17 mouse cellular contexts compared by ENCODE assay signal in genomic region chr4:63743660-63744059, GRCm38 (mm10). TPM values are rescaled to one million over a fixed set of nuclear protein-coding genes. Genes with fewer than 3 reads are reported as not detected.
DNase-seq lines count a peak whose midpoint lies in the region; ATAC-seq and TF ChIP-seq lines count a peak whose summit lies in the region.
"Had no signal": no experiment of that assay in that cellular context is flagged by ENCODE, and none has a peak within 500 bp of the region (broad histone marks: within the 10 kb centered on the region; RNA-seq: fewer than 3 reads in every experiment).

No protein-coding gene starts in this region.

- peak overlapping the region; percentile 23; the same call in 1 of the 2 replicates for H3K27ac ChIP-seq in lung, postnatal 0 days (ENCODE audit: low read length)
- no peak overlapping the region for H3K27ac ChIP-seq in kidney, embryonic 16.5 days (ENCODE audit: low read length)
- no peak overlapping the region for H3K27ac ChIP-seq in liver, embryonic 15.5 days (replicated peaks)
- H3K27ac ChIP-seq: embryonic facial prominence, embryonic 15.5 days; forebrain, embryonic 12.5 days; heart, embryonic 15.5 days; neural tube, embryonic 12.5 days had no signal

- no peaks in the 10 kb centered on the region for H3K36me3 ChIP-seq in lung, postnatal 0 days (ENCODE audit: insufficient read depth, low read length)
- H3K36me3 ChIP-seq in kidney, embryonic 16.5 days (ENCODE audit: insufficient read depth, low read length) = no peaks in the 10 kb centered on the region
- no peaks in the 10 kb centered on the region for H3K36me3 ChIP-seq in liver, embryonic 15.5 days (replicated peaks)
- H3K36me3 ChIP-seq: embryonic facial prominence, embryonic 15.5 days; forebrain, embryonic 12.5 days; heart, embryonic 15.5 days; neural tube, embryonic 12.5 days had no signal

- no peak overlapping the region for H3K4me3 ChIP-seq in lung, postnatal 0 days (ENCODE audit: low read depth, low read length)
- no peak overlapping the region for H3K4me3 ChIP-seq in kidney, embryonic 16.5 days (ENCODE audit: low read length)
- H3K4me3 ChIP-seq in liver, embryonic 15.5 days (replicated peaks) = no peak overlapping the region
- H3K4me3 ChIP-seq: embryonic facial prominence, embryonic 15.5 days; forebrain, embryonic 12.5 days; heart, embryonic 15.5 days; neural tube, embryonic 12.5 days had no signal

- WGBS in lung, postnatal 0 days = 19% methylated on average over 1 of the region's 1 CpGs
- WGBS in kidney, embryonic 16.5 days = 43% methylated on average over 1 of the region's 1 CpGs
- 45% methylated on average over 1 of the region's 1 CpGs for WGBS in liver, embryonic 15.5 days (ENCODE audit: insufficient replicate concordance)

- intact Hi-C loops in heart, postnatal 10 days (cut with DNase I) = no loop called here

- no peaks in the 10 kb centered on the region for H3K9me3 ChIP-seq in lung, postnatal 0 days (ENCODE audit: low read length)
- H3K9me3 ChIP-seq in kidney, embryonic 16.5 days (ENCODE audit: low read length) = no peaks in the 10 kb centered on the region
- no peaks in the 10 kb centered on the region for H3K9me3 ChIP-seq in liver, embryonic 15.5 days (replicated peaks)
- H3K9me3 ChIP-seq: embryonic facial prominence, embryonic 15.5 days; forebrain, embryonic 12.5 days; heart, embryonic 15.5 days; neural tube, embryonic 12.5 days had no signal

- no peak for TF ChIP-seq CTCF in lung, postnatal 0 days (IDR thresholded peaks at IDR 0.05)

- H3K4me2 ChIP-seq in lung, postnatal 0 days (replicated peaks; ENCODE audit: low read depth, low read length) = no peak overlapping the region
- peak overlapping the region; percentile 22; the same call in 1 of the 2 replicates for H3K4me2 ChIP-seq in kidney, embryonic 16.5 days (replicated peaks; ENCODE audit: low read depth, low read length)
- H3K4me2 ChIP-seq in liver, embryonic 15.5 days = no peak overlapping the region
- H3K4me2 ChIP-seq: embryonic facial prominence, embryonic 15.5 days; forebrain, embryonic 12.5 days; heart, embryonic 15.5 days; neural tube, embryonic 12.5 days had no signal

- H3K4me1 ChIP-seq in lung, postnatal 0 days (ENCODE audit: insufficient read depth, low read depth, low read length) = peaks cover 15% of the 10 kb centered on the region; the same call in 1 of the 2 replicates
- peaks cover 46% of the 10 kb centered on the region for H3K4me1 ChIP-seq in kidney, embryonic 16.5 days (ENCODE audit: insufficient read depth, low read length)
- H3K4me1 ChIP-seq in liver, embryonic 15.5 days (replicated peaks) = 0 out of 2 replicates have a peak, but pooled peaks cover 4% of the 10 kb centered on the region
- H3K4me1 ChIP-seq: neural tube, embryonic 12.5 days had no signal

- peak; percentile 45 for TF ChIP-seq EP300 in lung, postnatal 0 days (IDR thresholded peaks at IDR 0.05)

- no peaks in the 10 kb centered on the region for H3K27me3 ChIP-seq in lung, postnatal 0 days (replicated peaks; ENCODE audit: insufficient read depth, low read length)
- no peaks in the 10 kb centered on the region for H3K27me3 ChIP-seq in kidney, embryonic 16.5 days (ENCODE audit: insufficient read depth, low read length)
- H3K27me3 ChIP-seq in liver, embryonic 15.5 days = no peaks in the 10 kb centered on the region; the same call in 1 of the 2 replicates
- H3K27me3 ChIP-seq: embryonic facial prominence, embryonic 15.5 days; forebrain, embryonic 12.5 days; neural tube, embryonic 12.5 days had no signal

- no peak overlapping the region for H3K9ac ChIP-seq in lung, postnatal 0 days (replicated peaks; ENCODE audit: low read depth)
- no peak overlapping the region for H3K9ac ChIP-seq in kidney, embryonic 16.5 days (replicated peaks; ENCODE audit: low read length)
- H3K9ac ChIP-seq in liver, embryonic 15.5 days = no peak overlapping the region
- H3K9ac ChIP-seq: embryonic facial prominence, embryonic 15.5 days; forebrain, embryonic 12.5 days; heart, embryonic 15.5 days; neural tube, embryonic 12.5 days had no signal

- ATAC-seq in lung, postnatal 0 days = peak; percentile 63
- ATAC-seq in kidney, embryonic 16.5 days (ENCODE audit: low FRiP score, low TSS enrichment) = peak; percentile 82; the same call in 1 of the 2 replicates
- peak; percentile 64 for ATAC-seq in liver, embryonic 15.5 days (ENCODE audit: insufficient read depth)

- peak; percentile 73 for DNase-seq in lung, postnatal 0 days (ENCODE audit: low spot score)
- DNase-seq in lung, postnatal 4 days = no peak
- DNase-seq in ovary, adult 18-20 months (ENCODE audit: low spot score) = no peak
- no peak for DNase-seq in cerebellum, postnatal 4 days (ENCODE audit: low spot score in 2 of 2)
- no peak for DNase-seq in layer of hippocampus, adult 9-10 months (ENCODE audit: low spot score)
- no peak for DNase-seq in heart, postnatal 10 days
- DNase-seq: adrenal gland, adult 8-10 months; cerebellum, adult 2 months; right cerebral cortex, postnatal 4 days had no signal

RNA-seq across cellular contexts. Expression of gene Tnfsf15, which starts 1.3 kb away (rescaled TPM):
- 1.0 and 1.4 TPM in 2 replicates for polyA plus RNA-seq in lung, postnatal 0 days (2015; fragmentation: Nextera tagmentation; extraction: Ambion mirVana)
- 1.3 TPM in 2 replicates for polyA plus RNA-seq in kidney, embryonic 16.5 days (2015; fragmentation: Nextera tagmentation; extraction: Ambion mirVana)
- 0.09 and 0.14 TPM in 2 replicates for polyA plus RNA-seq in liver, embryonic 15.5 days (2015; fragmentation: Nextera tagmentation; extraction: Ambion mirVana)
- not detected for total RNA-seq in heart, postnatal 10 days (2021)
- total RNA-seq: MEL; midbrain, postnatal 0 days had no signal
- polyA plus RNA-seq: forebrain, embryonic 12.5 days; midbrain, postnatal 0 days had no signal
